Mouse (Mus musculus) heart, adult 10 weeks (tissue): ENCODE measurements around the gene Basp1. TPM values are rescaled to one million over a fixed set of nuclear protein-coding genes. Genes with fewer than 3 reads are reported as not detected.

ENCODE experiments used
- polyA plus RNA-seq: library from polyadenylated mRNA; stranded (reverse); fragments of 350-450 nt; fragmentation: Illumina TruSeq; extraction: RNeasy Lipid Tissue Mini Kit (QIAGEN cat#74804); gene quantifications from one replicate; pipeline ENCODE4 v1.2.3, GENCODE M21; 2014; ENCODE audit warnings: low read depth, low replicate concordance

Gene Basp1
- 1.7 TPM for polyA plus RNA-seq

GRCm38 (mm10) chr15:25413378-25413901 lies at the start of gene Basp1:
Basp1 (minus strand) TSS chr15:25413764.

Other genes with a start within 250 kb of the Basp1 start
- 20.4 TPM for gene Myo10, start 208.8 kb upstream of the Basp1 start, polyA plus RNA-seq